Mouse (Mus musculus) liver, embryonic 14.5 days (tissue): Measurements from ENCODE around the gene Slf2.

ENCODE experiments used
- CTCF ChIP-seq: IDR thresholded peaks from 2 replicates; pipeline ENCODE4 v1.5.1; 2016; ENCODE audit warnings: antibody characterized with exemption, low read depth, control low read depth
- EP300 ChIP-seq: IDR thresholded peaks from 2 replicates; pipeline ENCODE4 v1.6.1; 2016; ENCODE audit warnings: antibody characterized with exemption, low read depth

DNA sequence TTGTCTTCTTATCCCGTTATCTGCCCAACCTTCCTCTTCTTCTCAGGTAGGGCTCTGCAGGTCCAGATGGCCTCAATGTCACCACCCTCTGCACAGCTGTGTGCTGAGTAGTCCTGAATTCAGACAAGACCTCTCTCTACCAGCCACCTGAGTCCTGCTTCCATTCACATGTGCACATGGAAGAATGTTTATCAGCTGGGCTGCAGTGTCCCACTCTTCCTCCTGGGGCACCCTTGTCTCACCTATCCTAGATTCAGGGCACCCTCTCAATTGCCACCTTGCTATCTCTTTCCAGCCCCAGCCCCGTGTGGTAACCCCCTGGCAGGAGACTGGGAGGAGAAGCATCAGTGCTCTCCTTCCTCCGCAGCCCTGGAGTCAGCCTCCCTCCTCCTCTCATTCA is 71.3 kb downstream of the Slf2 start:
- TF ChIP-seq CTCF (peak; percentile 42), EP300 (no peak)
